In the genomic region with DNA sequence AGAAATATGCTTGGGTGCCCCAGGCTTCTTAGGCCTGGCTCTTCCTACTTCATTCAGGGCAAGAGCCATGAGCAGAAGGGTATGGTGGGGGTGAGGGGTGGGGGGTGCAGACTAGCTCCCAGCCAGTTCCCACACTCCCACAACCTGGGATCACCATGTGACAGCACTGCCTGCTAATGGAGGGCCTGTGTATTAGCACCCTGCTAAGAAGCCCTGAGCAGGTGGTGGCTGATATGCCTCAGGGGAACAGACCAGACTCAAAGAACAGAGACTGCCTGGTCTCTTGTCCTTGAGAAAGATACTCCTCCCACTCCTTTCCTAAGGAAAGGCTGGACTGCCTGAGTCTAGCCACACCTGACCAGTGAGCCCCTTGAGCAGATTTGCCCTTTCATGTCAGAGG, we compare ENCODE assay signal across 11 mouse cellular contexts. TPM values are rescaled to one million over a fixed set of nuclear protein-coding genes. Genes with fewer than 3 reads are reported as not detected.
DNase-seq lines count a peak whose midpoint lies in the region; ATAC-seq and TF ChIP-seq lines count a peak whose summit lies in the region.
"Had no signal": no experiment of that assay in that cellular context is flagged by ENCODE, and none has a peak within 500 bp of the region (broad histone marks: within the 10 kb centered on the region; RNA-seq: fewer than 3 reads in every experiment).

No protein-coding gene starts in this region.

- no peaks in the 10 kb centered on the region for H3K27me3 ChIP-seq in kidney, embryonic 15.5 days
- H3K27me3 ChIP-seq in CH12.LX (replicated peaks): no peaks in the 10 kb centered on the region
- H3K27me3 ChIP-seq in limb, embryonic 10.5 days (ENCODE audit: low read depth, poor library complexity, severe bottlenecking): no peaks in the 10 kb centered on the region
- H3K27me3 ChIP-seq: hindbrain, embryonic 15.5 days had no signal

- H3K4me3 ChIP-seq in kidney, embryonic 15.5 days (replicated peaks): no peak overlapping the region
- no peak overlapping the region for H3K4me3 ChIP-seq in CH12.LX (replicated peaks in 1 of 3; ENCODE audit: low read depth in 2 of 3, low read length in 2 of 3, poor library complexity in 1 of 3)
- H3K4me3 ChIP-seq in limb, embryonic 10.5 days: no peak overlapping the region
- H3K4me3 ChIP-seq: hindbrain, embryonic 15.5 days had no signal

- peak; percentile 62; the same call in 1 of the 2 replicates for ATAC-seq in kidney, embryonic 15.5 days (replicated peaks; ENCODE audit: low FRiP score)
- ATAC-seq in cerebellum, adult (ENCODE audit: insufficient number of reproducible peaks, low FRiP score, low TSS enrichment): no peak; the same call in 1 of the 2 replicates
- ATAC-seq in megakaryocyte, adult 5-6 weeks (ENCODE audit: poor library complexity, severe bottlenecking): no peak
- ATAC-seq: forebrain, embryonic 16.5 days had no signal

- dilution Hi-C loops in CH12.LX (cut with MboI; ENCODE audit: extremely low pct_ligation_motif_present, extremely low pct_unique_long_range_greater_than_20kb, low sequenced_read_pairs): no loop called here

- peak in 1 of 2 experiments; percentile 47; a peak in 2 of 4 replicates for TF ChIP-seq CTCF in CH12.LX (conservative IDR thresholded peaks at IDR 0.05 in 1 of 2, IDR thresholded peaks at IDR 0.05 in 1 of 2; ENCODE audit: low read depth in 2 of 2, low read length in 2 of 2)

- no peak for TF ChIP-seq POLR2A in CH12.LX (IDR thresholded peaks at IDR 0.05; ENCODE audit: low read depth, low read length)

- H3K9ac ChIP-seq in kidney, embryonic 15.5 days: no peak overlapping the region
- H3K9ac ChIP-seq in CH12.LX (ENCODE audit: insufficient read depth, low read depth): no peak overlapping the region
- H3K9ac ChIP-seq: hindbrain, embryonic 15.5 days had no signal

- H3K27ac ChIP-seq in kidney, embryonic 15.5 days: peak overlapping the region; percentile 37; the same call in 1 of the 2 replicates
- no peak overlapping the region for H3K27ac ChIP-seq in CH12.LX (ENCODE audit: insufficient read depth, low read depth)
- peak overlapping the region; percentile 66 for H3K27ac ChIP-seq in limb, embryonic 10.5 days
- H3K27ac ChIP-seq: hindbrain, embryonic 15.5 days had no signal

- no peaks in the 10 kb centered on the region for H3K79me2 ChIP-seq in CH12.LX (replicated peaks; ENCODE audit: control insufficient read depth, extremely low read depth, insufficient read depth, poor library complexity, severe bottlenecking)

- peak; percentile 30 for TF ChIP-seq RAD21 in CH12.LX (IDR thresholded peaks at IDR 0.05; ENCODE audit: low read depth, low read length)

- no peak for TF ChIP-seq EP300 in CH12.LX (IDR thresholded peaks at IDR 0.05; ENCODE audit: low read length)

- peaks cover 50% of the 10 kb centered on the region for H3K4me1 ChIP-seq in kidney, embryonic 15.5 days
- peaks cover 0 to 33% of the 10 kb centered on the region in 2 experiments; a peak in 2 of 4 replicates for H3K4me1 ChIP-seq in CH12.LX (ENCODE audit: control insufficient read depth in 1 of 2, insufficient read depth in 2 of 2)
- H3K4me1 ChIP-seq in limb, embryonic 10.5 days: peaks cover 46% of the 10 kb centered on the region

- no peak overlapping the region for H3K4me2 ChIP-seq in kidney, embryonic 15.5 days
- no peak overlapping the region for H3K4me2 ChIP-seq in CH12.LX (ENCODE audit: insufficient read depth, low read depth, poor library complexity, severe bottlenecking)
- H3K4me2 ChIP-seq: hindbrain, embryonic 15.5 days had no signal

- H3K36me3 ChIP-seq in kidney, embryonic 15.5 days: no peaks in the 10 kb centered on the region
- H3K36me3 ChIP-seq in CH12.LX (replicated peaks in 1 of 2; ENCODE audit: control insufficient read depth in 1 of 2, insufficient read depth in 1 of 2, low read length in 1 of 2): peaks cover 0 to 15% of the 10 kb centered on the region in 2 experiments
- peaks cover 15% of the 10 kb centered on the region for H3K36me3 ChIP-seq in limb, embryonic 10.5 days
- H3K36me3 ChIP-seq: hindbrain, embryonic 15.5 days had no signal

- no peaks in the 10 kb centered on the region for H3K9me3 ChIP-seq in kidney, embryonic 15.5 days (replicated peaks)
- H3K9me3 ChIP-seq in CH12.LX (replicated peaks; ENCODE audit: low read length): no peaks in the 10 kb centered on the region
- no peaks in the 10 kb centered on the region for H3K9me3 ChIP-seq in limb, embryonic 10.5 days (replicated peaks)
- H3K9me3 ChIP-seq: hindbrain, embryonic 15.5 days had no signal

- in situ Hi-C loops in CH12.LX (cut with MboI; ENCODE audit: low pct_ligation_motif_present, low pct_unique_long_range_greater_than_20kb, low sequenced_read_pairs): loop anchor here (5.0 kb wide), 1 partner anchor 55 kb away; no protein-coding TSS in a partner anchor

- no peak for DNase-seq in kidney, postnatal 10 days
- no peak for DNase-seq in CH12.LX (ENCODE audit: extremely low read depth)
- DNase-seq in ES-CJ7 (ENCODE audit: low read depth, low spot score): peak; percentile 21
- DNase-seq in limb, embryonic 10.5 days (ENCODE audit: low spot score): no peak
- DNase-seq: adrenal gland, postnatal 25 days; spleen, adult 18-20 months had no signal

TF ChIP-seq in CH12.LX, 34 proteins besides CTCF, POLR2A, EP300 and RAD21:
- TF ChIP-seq JUND (conservative IDR thresholded peaks at IDR 0.05; ENCODE audit: low read depth, low read length) (no peak), ZKSCAN1 (IDR thresholded peaks at IDR 0.05; ENCODE audit: borderline replicate concordance, low read depth, low read length) (no peak), PAX5 (IDR thresholded peaks at IDR 0.05; ENCODE audit: low read length) (no peak), IRF4 (IDR thresholded peaks at IDR 0.05; ENCODE audit: low read depth, low read length) (no peak), MYC (IDR thresholded peaks at IDR 0.05; ENCODE audit: low read depth, low read length) (no peak), UBTF (IDR thresholded peaks at IDR 0.05; ENCODE audit: low read depth, low read length) (no peak), ELF1 (IDR thresholded peaks at IDR 0.05; ENCODE audit: low read depth, low read length) (no peak), SMC3 (IDR thresholded peaks at IDR 0.05; ENCODE audit: low read depth, low read length) (no peak; the same call in 1 of the 2 replicates), ZC3H11A (IDR thresholded peaks at IDR 0.05; ENCODE audit: low read depth, low read length) (no peak), MXI1 (IDR thresholded peaks at IDR 0.05; ENCODE audit: low read depth, low read length) (no peak), NELFE (IDR thresholded peaks at IDR 0.05; ENCODE audit: low read depth, low read length) (no peak), USF2 (conservative IDR thresholded peaks at IDR 0.05; ENCODE audit: low read depth, low read length) (no peak), MAZ (IDR thresholded peaks at IDR 0.05; ENCODE audit: low read depth, low read length) (no peak), TBP (conservative IDR thresholded peaks at IDR 0.05; ENCODE audit: low read depth, low read length) (no peak), MAX (IDR thresholded peaks at IDR 0.05; ENCODE audit: low read length) (no peak)

RNA-seq across cellular contexts. Expression of gene Rai1, which starts 22.2 kb away (rescaled TPM):
- polyA plus RNA-seq in kidney, embryonic 15.5 days (2015; fragmentation: Nextera tagmentation; extraction: Ambion mirVana): 21.4 and 23.4 TPM in 2 replicates
- total RNA-seq in CH12.LX (2012; rRNA removed) (15.4 and 15.5 TPM in 2 replicates), CH12.LX (2014; rRNA removed) (6.5 and 6.6 TPM in 2 replicates)
- polyA plus RNA-seq in CH12.LX (2012; ENCODE audit: insufficient read length, low read depth): 19.1 and 22.6 TPM in 2 replicates
- 34.3 and 37.3 TPM in 2 replicates for polyA plus RNA-seq in limb, embryonic 10.5 days (2016; fragmentation: Nextera tagmentation; extraction: Ambion mirVana)
- 13.9 and 14.2 TPM in 2 replicates for total RNA-seq in megakaryocyte, adult 5-6 weeks (2015)
- 7.8 TPM in 2 replicates for total RNA-seq in megakaryocyte, adult 5-6 weeks (2017)
